Mouse (Mus musculus) frontal cortex, postnatal 10 days (tissue): ENCODE measurements around the gene Krt23.

Source experiments
- DNase-seq, 2 experiments: peaks; one replicate each; pipeline ENCODE4 v3.0.0; 2022; ENCODE audit warnings: low spot score in 2 of 2, mixed read lengths in 1 of 2

The Krt23 gene

GRCm38 (mm10) chr11:99454044-99454443 lies 38.9 kb downstream of the Krt23 start:
- no peak for DNase-seq

GRCm38 (mm10) chr11:99448769-99449168 lies 44.2 kb downstream of the Krt23 start:
- no peak for DNase-seq

- no peak for DNase-seq
These were observed 51.7 kb downstream of the Krt23 start for GRCm38 (mm10) chr11:99441220-99441619.

- DNase-seq: no peak
These were observed 53.5 kb downstream of the Krt23 start for GRCm38 (mm10) chr11:99439465-99439864.

GRCm38 (mm10) chr11:99437972-99438371 lies 55.0 kb downstream of the Krt23 start, which contains the start of gene Krt20:
Gene Krt20, minus strand, starts transcription at chr11:99438150.
- DNase-seq: no peak

GRCm38 (mm10) chr11:99436625-99437024 lies 56.3 kb downstream of the Krt23 start:
- no peak for DNase-seq

GRCm38 (mm10) chr11:99430670-99431069 lies 62.3 kb downstream of the Krt23 start:
- no peak for DNase-seq
